Mouse (Mus musculus) MEL (cell line): Measurements from ENCODE around the gene Olfr1393. TPM values are rescaled to one million over a fixed set of nuclear protein-coding genes. Genes with fewer than 3 reads are reported as not detected.
A peak's percentile ranks its signal among the peaks of the same experiment; 100 is the strongest.

Experiments used
- DNase-seq: peaks from one replicate; pipeline ENCODE4 v3.0.0; 2011; ENCODE audit warnings: low read depth, low spot score
- H3K27ac ChIP-seq: 2 replicates; pipeline ENCODE4 v1.5.1; 2012; ENCODE audit warnings: low read depth, mild to moderate bottlenecking, control low read depth, low read length, moderate library complexity; ENCODE audit not compliant: control insufficient read depth
- H3K27me3 ChIP-seq, 2 experiments: fragments of 150-350 bp in 1 of 2; sonication (generic) in 1 of 2; 2 replicates each; pipeline ENCODE4 v1.6.1; 2012; ENCODE audit warnings: low read length in 2 of 2, mild to moderate bottlenecking in 2 of 2, improper control_type of control experiment in 1 of 2, moderate library complexity in 1 of 2; ENCODE audit not compliant: insufficient read depth in 2 of 2, control insufficient read depth in 1 of 2
- H3K36me3 ChIP-seq, 2 experiments: 2 replicates each; pipeline ENCODE4 v1.6.1; 2012 to 2014; ENCODE audit warnings: low read length in 2 of 2, improper control_type of control experiment in 1 of 2, inconsistent platforms in 1 of 2, mild to moderate bottlenecking in 1 of 2; ENCODE audit not compliant: insufficient read depth in 2 of 2, control insufficient read depth in 1 of 2
- H3K4me1 ChIP-seq, 2 experiments: fragments of 150-350 bp in 1 of 2; sonication (generic) in 1 of 2; 2 replicates each; pipeline ENCODE4 v1.6.1; 2012; ENCODE audit warnings: low read length in 2 of 2, improper control_type of control experiment in 1 of 2, mild to moderate bottlenecking in 1 of 2; ENCODE audit not compliant: insufficient read depth in 2 of 2, control insufficient read depth in 1 of 2
- H3K4me3 ChIP-seq, 2 experiments: fragments of 150-350 bp in 1 of 2; sonication (generic) in 1 of 2; 2 replicates each; pipeline ENCODE4 v1.5.1; 2012; ENCODE audit warnings: low read depth in 2 of 2, low read length in 2 of 2, mild to moderate bottlenecking in 2 of 2, moderate library complexity in 2 of 2, control low read depth in 1 of 2, improper control_type of control experiment in 1 of 2; ENCODE audit not compliant: control insufficient read depth in 1 of 2, insufficient read depth in 1 of 2
- H3K79me2 ChIP-seq: 2 replicates; pipeline ENCODE4 v1.6.1; 2012; ENCODE audit warnings: mild to moderate bottlenecking, low read length, moderate library complexity; ENCODE audit not compliant: control insufficient read depth, poor library complexity, insufficient read depth
- H3K9ac ChIP-seq: 2 replicates; pipeline ENCODE4 v1.6.1; 2012; ENCODE audit warnings: low read depth, mild to moderate bottlenecking, control low read depth, low read length, moderate library complexity; ENCODE audit not compliant: control insufficient read depth, poor library complexity, severe bottlenecking
- H3K9me3 ChIP-seq: fragments of 150-350 bp; sonication (generic); replicated peaks from 2 replicates; pipeline ENCODE4 v1.6.1; 2012; ENCODE audit warnings: mild to moderate bottlenecking, low read length, improper control_type of control experiment, moderate library complexity; ENCODE audit not compliant: insufficient read depth
- BHLHE40 ChIP-seq: IDR thresholded peaks from 2 replicates; pipeline ENCODE4 v1.6.1; 2012; ENCODE audit warnings: low read depth, mild to moderate bottlenecking, inconsistent platforms, low read length, improper control_type of control experiment, borderline replicate concordance
- CHD1 ChIP-seq: IDR thresholded peaks from 2 replicates; pipeline ENCODE4 v1.6.1; 2012; ENCODE audit warnings: low read depth, mild to moderate bottlenecking, inconsistent platforms, low read length, improper control_type of control experiment
- CHD2 ChIP-seq: IDR thresholded peaks from 2 replicates; pipeline ENCODE4 v1.6.1; 2011; ENCODE audit warnings: low read length, improper control_type of control experiment
- CTCF ChIP-seq, 3 experiments: IDR thresholded peaks in 2 of 3; conservative IDR thresholded peaks in 1 of 3; 2 replicates each; pipeline ENCODE4 v1.5.1; 2011 to 2012; ENCODE audit warnings: low read length in 3 of 3, low read depth in 2 of 3, mild to moderate bottlenecking in 2 of 3, improper control_type of control experiment in 1 of 3, inconsistent platforms in 1 of 3, mixed read lengths in 1 of 3, moderate library complexity in 1 of 3; ENCODE audit not compliant: control insufficient read depth in 1 of 3, insufficient read depth in 1 of 3, poor library complexity in 1 of 3, severe bottlenecking in 1 of 3
- E2F4 ChIP-seq: IDR thresholded peaks from 2 replicates; pipeline ENCODE4 v1.6.1; 2011; ENCODE audit warnings: low read depth, low read length, improper control_type of control experiment, borderline replicate concordance
- ELF1 ChIP-seq: IDR thresholded peaks from 2 replicates; pipeline ENCODE4 v1.6.1; 2014; ENCODE audit warnings: low read depth, mild to moderate bottlenecking, inconsistent platforms, low read length, improper control_type of control experiment, moderate library complexity
- EP300 ChIP-seq, 2 experiments: IDR thresholded peaks; 2 replicates each; pipeline ENCODE4 v1.6.1; 2011; ENCODE audit warnings: improper control_type of control experiment in 2 of 2, low read length in 2 of 2, low read depth in 1 of 2, mild to moderate bottlenecking in 1 of 2
- ETS1 ChIP-seq: IDR thresholded peaks from 2 replicates; pipeline ENCODE4 v1.6.1; 2012; ENCODE audit warnings: low read depth, mild to moderate bottlenecking, inconsistent platforms, low read length, improper control_type of control experiment, moderate library complexity
- GABPA ChIP-seq: IDR thresholded peaks from 2 replicates; pipeline ENCODE4 v1.6.1; 2012; ENCODE audit warnings: low read depth, mild to moderate bottlenecking, inconsistent platforms, low read length, improper control_type of control experiment, moderate library complexity
- GATA1 ChIP-seq: IDR thresholded peaks from 2 replicates; pipeline ENCODE4 v1.6.1; 2011; ENCODE audit warnings: low read depth, low read length, improper control_type of control experiment
- HCFC1 ChIP-seq: IDR thresholded peaks from 2 replicates; pipeline ENCODE4 v1.6.1; 2012; ENCODE audit warnings: low read depth, mild to moderate bottlenecking, inconsistent platforms, low read length, improper control_type of control experiment, moderate library complexity
- MAZ ChIP-seq: IDR thresholded peaks from 2 replicates; pipeline ENCODE4 v1.6.1; 2012; ENCODE audit warnings: low read depth, mild to moderate bottlenecking, inconsistent platforms, low read length, improper control_type of control experiment
- MEF2A ChIP-seq: IDR thresholded peaks from 2 replicates; pipeline ENCODE4 v1.6.1; 2014; ENCODE audit warnings: low read depth, mild to moderate bottlenecking, inconsistent platforms, low read length, improper control_type of control experiment; ENCODE audit not compliant: poor library complexity, insufficient replicate concordance, severe bottlenecking; ENCODE audit errors: extremely low read depth
- MXI1 ChIP-seq: IDR thresholded peaks from 2 replicates; pipeline ENCODE4 v1.6.1; 2011; ENCODE audit warnings: mild to moderate bottlenecking, low read depth, low read length, improper control_type of control experiment
- MYB ChIP-seq: IDR thresholded peaks from 2 replicates; pipeline ENCODE4 v1.6.1; 2011; ENCODE audit warnings: mild to moderate bottlenecking, low read depth, low read length, improper control_type of control experiment
- NRF1 ChIP-seq: IDR thresholded peaks from 2 replicates; pipeline ENCODE4 v1.6.1; 2014; ENCODE audit warnings: low read depth, mild to moderate bottlenecking, inconsistent platforms, low read length, improper control_type of control experiment, moderate library complexity; ENCODE audit not compliant: poor library complexity, insufficient read depth, severe bottlenecking
- POLR2A ChIP-seq, 2 experiments: IDR thresholded peaks; 2 replicates each; pipeline ENCODE4 v1.6.1; 2011 to 2012; ENCODE audit warnings: low read length in 2 of 2, mild to moderate bottlenecking in 2 of 2, control low read depth in 1 of 2, improper control_type of control experiment in 1 of 2, low read depth in 1 of 2, moderate library complexity in 1 of 2; ENCODE audit not compliant: control insufficient read depth in 1 of 2, insufficient read depth in 1 of 2, poor library complexity in 1 of 2
- POLR2AphosphoS2 ChIP-seq: IDR thresholded peaks from 2 replicates; pipeline ENCODE4 v1.6.1; 2011; ENCODE audit warnings: low read length, improper control_type of control experiment
- RCOR1 ChIP-seq: IDR thresholded peaks from 2 replicates; pipeline ENCODE4 v1.6.1; 2012; ENCODE audit warnings: low read depth, mild to moderate bottlenecking, inconsistent platforms, low read length, improper control_type of control experiment
- SIN3A ChIP-seq: IDR thresholded peaks from 2 replicates; pipeline ENCODE4 v1.6.1; 2012; ENCODE audit warnings: low read length, improper control_type of control experiment, inconsistent platforms
- SMC3 ChIP-seq: IDR thresholded peaks from 2 replicates; pipeline ENCODE4 v1.6.1; 2011; ENCODE audit warnings: low read depth, low read length, improper control_type of control experiment
- TAL1 ChIP-seq: IDR thresholded peaks from 2 replicates; pipeline ENCODE4 v1.6.1; 2012; ENCODE audit warnings: mild to moderate bottlenecking, inconsistent platforms, low read length, moderate library complexity, mixed read lengths
- TCF12 ChIP-seq: IDR thresholded peaks from 2 replicates; pipeline ENCODE4 v1.6.1; 2014; ENCODE audit warnings: low read depth, mild to moderate bottlenecking, inconsistent platforms, low read length, improper control_type of control experiment, moderate library complexity
- UBTF ChIP-seq: IDR thresholded peaks from 2 replicates; pipeline ENCODE4 v1.6.1; 2012; ENCODE audit warnings: low read depth, mild to moderate bottlenecking, inconsistent platforms, low read length, improper control_type of control experiment, moderate library complexity, borderline replicate concordance; ENCODE audit not compliant: insufficient read depth
- ZMIZ1 ChIP-seq: IDR thresholded peaks from 2 replicates; pipeline ENCODE4 v1.6.1; 2012; ENCODE audit warnings: low read depth, mild to moderate bottlenecking, inconsistent platforms, low read length, improper control_type of control experiment, moderate library complexity
- ZNF384 ChIP-seq: IDR thresholded peaks from 2 replicates; pipeline ENCODE4 v1.6.1; 2012; ENCODE audit warnings: low read depth, mild to moderate bottlenecking, inconsistent platforms, low read length, improper control_type of control experiment
- polyA plus RNA-seq, 2 experiments: library from polyadenylated mRNA; stranded (reverse) in 1 of 2; unstranded in 1 of 2; fragments of >175 nt in 1 of 2; fragments of >200 nt in 1 of 2; gene quantifications; 2 replicates each; pipeline versions ENCODE4 v1.2.1 to v1.2.4; 2012; ENCODE audit warnings: low replicate concordance in 2 of 2, low read depth in 1 of 2; ENCODE audit not compliant: insufficient read length in 2 of 2, insufficient read depth in 1 of 2, missing spikeins in 1 of 2
- total RNA-seq: library from RNA; depleted of rRNA; stranded (reverse); fragments of 300-350 nt; gene quantifications from 2 replicates; pipeline ENCODE4 v1.2.3, GENCODE M21; 2012

Gene Olfr1393
- total and polyA plus RNA-seq, 3 experiments: not detected

- H3K27me3 ChIP-seq: no peaks in the 10 kb centered on the region
- H3K4me1 ChIP-seq: peaks cover 17 to 24% of the 10 kb centered on the region in 2 experiments
- no peak for TF ChIP-seq SIN3A
- no peak for TF ChIP-seq MAZ
- TF ChIP-seq POLR2A (IDR thresholded peaks at IDR 0.05; ENCODE audit: control insufficient read depth in 1 of 2, insufficient read depth in 1 of 2, low read depth in 1 of 2, low read length in 2 of 2, poor library complexity in 1 of 2): no peak
- no peak for TF ChIP-seq EP300 (IDR thresholded peaks at IDR 0.05; ENCODE audit: low read depth in 1 of 2, low read length in 2 of 2)
- DNase-seq: no peak
- H3K36me3 ChIP-seq: peaks cover 0 to 27% of the 10 kb centered on the region in 2 experiments; a peak in 2 of 4 replicates
- no peak overlapping the region for H3K4me3 ChIP-seq
- H3K27ac ChIP-seq: no peak overlapping the region
- H3K9ac ChIP-seq: no peak overlapping the region
- H3K79me2 ChIP-seq: no peaks in the 10 kb centered on the region
- H3K9me3 ChIP-seq: no peaks in the 10 kb centered on the region
Observed at GRCm38 (mm10) chr11:49237532-49237931, 40.6 kb upstream of the Olfr1393 start.

DNA sequence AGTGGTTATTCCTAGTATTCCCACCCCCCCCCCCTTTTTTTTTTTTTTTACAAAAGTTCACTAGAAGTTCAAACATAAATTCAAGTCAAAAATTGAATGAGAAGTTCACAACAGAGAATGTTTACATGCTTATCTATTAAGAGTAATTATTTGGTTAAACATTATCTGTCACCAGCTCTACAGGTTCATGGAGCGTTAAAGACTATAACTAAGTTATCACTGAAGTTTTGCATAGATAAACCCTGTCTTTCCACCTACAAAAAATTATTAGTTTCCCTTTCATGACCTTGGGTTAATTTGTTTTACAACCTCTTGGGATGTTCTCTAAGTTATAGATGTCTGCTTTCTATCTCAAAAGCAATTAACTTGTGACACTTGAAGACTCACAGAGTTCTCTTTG lies 37.8 kb upstream of the Olfr1393 start:
- no peaks in the 10 kb centered on the region for H3K27me3 ChIP-seq
- TF ChIP-seq TAL1 (no peak), EP300 (IDR thresholded peaks at IDR 0.05; ENCODE audit: low read depth in 1 of 2, low read length in 2 of 2) (peak; percentile 76 to 77), ZNF384 (peak; percentile 65), RCOR1 (0 out of 2 replicates have a peak, but pooled peaks have one; percentile 17), TCF12 (peak; percentile 61), GABPA (no peak), ETS1 (peak; percentile 63; the same call in 1 of the 2 replicates), MAZ (no peak), ELF1 (no peak), MYB (peak; percentile 13; the same call in 1 of the 2 replicates), GATA1 (peak; percentile 76), BHLHE40 (no peak)
- TF ChIP-seq, all 39 proteins: peak for 7
- Histone ChIP-seq H3K4me1 (peaks cover 17 to 28% of the 10 kb centered on the region in 2 experiments), H3K79me2 (no peaks in the 10 kb centered on the region), H3K9ac (no peak overlapping the region), H3K27ac (peak overlapping the region; percentile 1; the same call in 1 of the 2 replicates), H3K36me3 (peaks cover 0 to 32% of the 10 kb centered on the region in 2 experiments; a peak in 2 of 4 replicates), H3K4me3 (peak overlapping the region in 1 of 2 experiments; percentile 12; a peak in 2 of 4 replicates), H3K9me3 (no peaks in the 10 kb centered on the region)
- no peak for DNase-seq

GRCm38 (mm10) chr11:49240874-49241273 lies 37.2 kb upstream of the Olfr1393 start:
- Histone ChIP-seq H3K4me3 (peak overlapping the region in 1 of 2 experiments; percentile 9; a peak in 2 of 4 replicates), H3K27ac (no peak overlapping the region), H3K36me3 (peaks cover 0 to 33% of the 10 kb centered on the region in 2 experiments; a peak in 2 of 4 replicates), H3K9me3 (no peaks in the 10 kb centered on the region), H3K27me3 (no peaks in the 10 kb centered on the region), H3K4me1 (peaks cover 22 to 30% of the 10 kb centered on the region in 2 experiments), H3K79me2 (no peaks in the 10 kb centered on the region), H3K9ac (no peak overlapping the region; the same call in 1 of the 2 replicates)
- no peak for DNase-seq
- TF ChIP-seq ZMIZ1: no peak
- TF ChIP-seq SMC3: peak; percentile 18; the same call in 1 of the 2 replicates
- TF ChIP-seq NRF1: no peak
- TF ChIP-seq MEF2A: no peak
- TF ChIP-seq CTCF (IDR thresholded peaks at IDR 0.05 in 2 of 3, conservative IDR thresholded peaks at IDR 0.05 in 1 of 3; ENCODE audit: control insufficient read depth in 1 of 3, insufficient read depth in 1 of 3, low read depth in 2 of 3, low read length in 3 of 3, poor library complexity in 1 of 3, severe bottlenecking in 1 of 3): peak in 2 of 3 experiments; percentile 13 to 48; a peak in 2 of 6 replicates
- TF ChIP-seq POLR2AphosphoS2: no peak
- TF ChIP-seq E2F4: no peak
- TF ChIP-seq MXI1: no peak; the same call in 1 of the 2 replicates
- no peak for TF ChIP-seq UBTF
- no peak for TF ChIP-seq CHD1
- no peak for TF ChIP-seq HCFC1
- TF ChIP-seq CHD2: no peak
